Mouse (Mus musculus) liver, postnatal 0 days (tissue): ENCODE results near the gene Cacnb4.

Experiments used
- CTCF ChIP-seq: sonication (generic); IDR thresholded peaks from 2 replicates; pipeline ENCODE4 v1.5.1; 2016; ENCODE audit warnings: antibody characterized with exemption, low read depth
- EP300 ChIP-seq: IDR thresholded peaks from 2 replicates; pipeline ENCODE4 v1.6.1; 2016; ENCODE audit warnings: antibody characterized with exemption, low read depth, mild to moderate bottlenecking

GRCm38 (mm10) chr2:52715538-52715937 lies 38.9 kb upstream of the Cacnb4 start:
- TF ChIP-seq CTCF, result no peak
- TF ChIP-seq EP300, result no peak
